Mouse (Mus musculus): ENCODE data around the gene Cyp2ab1.

The Cyp2ab1 gene

GRCm38 (mm10) chr16:20265089-20265488 is 60.1 kb downstream of the Cyp2ab1 start:
- DNase-seq, result no peak
